In the genomic region with DNA sequence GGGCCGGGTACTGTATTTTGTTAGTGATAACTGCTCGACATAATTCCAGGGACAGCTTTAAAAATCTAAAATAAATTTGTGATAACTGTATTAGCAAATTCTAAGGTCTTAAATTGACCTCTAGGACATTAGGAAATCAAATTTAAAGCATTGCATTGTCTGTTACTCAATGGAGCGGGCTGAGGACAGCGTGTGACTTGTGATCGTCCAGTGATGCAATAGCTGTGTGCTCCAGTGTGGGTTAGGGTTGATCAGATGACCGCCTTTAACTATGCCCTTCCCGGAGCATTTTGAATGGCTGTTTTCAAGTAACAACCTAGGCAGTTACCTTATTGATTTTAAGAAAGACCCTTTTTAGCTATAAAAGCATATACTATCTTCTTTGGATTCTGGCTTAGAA, we compare ENCODE assay signal across 18 mouse cellular contexts. TPM values are rescaled to one million over a fixed set of nuclear protein-coding genes. Genes with fewer than 3 reads are reported as not detected.
DNase-seq lines count a peak whose midpoint lies in the region; ATAC-seq and TF ChIP-seq lines count a peak whose summit lies in the region.
"Had no signal": no experiment of that assay in that cellular context is flagged by ENCODE, and none has a peak within 500 bp of the region (broad histone marks: within the 10 kb centered on the region; RNA-seq: fewer than 3 reads in every experiment).

No protein-coding gene starts in this region.

- peak; percentile 79 for ATAC-seq in liver, embryonic 16.5 days (ENCODE audit: low read depth)
- ATAC-seq: activated CD4-positive, CD25-positive, alpha-beta regulatory T cell, adult 4 months; CD4-positive, CD25-positive, alpha-beta regulatory T cell, adult 4 months; forebrain, embryonic 16.5 days; intestine, embryonic 15.5 days had no signal

- WGBS in heart, adult 2 months: 52% methylated on average over 7 of the region's 7 CpGs
- 60% methylated on average over 7 of the region's 7 CpGs for WGBS in liver, embryonic 16.5 days (ENCODE audit: insufficient replicate concordance)

- DNase-seq in heart, adult 2 months: no peak
- no peak for DNase-seq in heart, postnatal 25 days (ENCODE audit: low spot score)
- peak; percentile 79 for DNase-seq in adipocyte (ENCODE audit: low spot score)
- peak; percentile 34 for DNase-seq in brain, adult 2 months (ENCODE audit: low read depth, low spot score)
- no peak for DNase-seq in frontal cortex, adult 2 months (ENCODE audit: extremely low spot score in 1 of 2, low spot score in 1 of 2)
- no peak for DNase-seq in urinary bladder, postnatal 36 days (ENCODE audit: low spot score in 2 of 2)
- DNase-seq in urinary bladder, adult 18-20 months (ENCODE audit: low spot score in 2 of 2): no peak
- DNase-seq: cerebellum, adult 11-12 months; kidney, postnatal 10 days; thymus, postnatal 25 days had no signal

- H3K9ac ChIP-seq in heart, adult 2 months (ENCODE audit: low read depth, low read length): no peak overlapping the region
- H3K9ac ChIP-seq in liver, embryonic 16.5 days (ENCODE audit: low read depth, low read length): no peak overlapping the region
- H3K9ac ChIP-seq: intestine, embryonic 15.5 days; limb, embryonic 12.5 days had no signal

- peaks cover 55% of the 10 kb centered on the region for H3K36me3 ChIP-seq in heart, adult 2 months (ENCODE audit: control insufficient read depth, insufficient read depth, low read length)
- no peaks in the 10 kb centered on the region for H3K36me3 ChIP-seq in liver, embryonic 16.5 days (ENCODE audit: control insufficient read depth, insufficient read depth)
- H3K36me3 ChIP-seq: intestine, embryonic 15.5 days had no signal

- peaks cover 25% of the 10 kb centered on the region for H3K4me1 ChIP-seq in heart, adult 2 months (ENCODE audit: control insufficient read depth, insufficient read depth, low read length)
- H3K4me1 ChIP-seq in liver, embryonic 16.5 days (ENCODE audit: control insufficient read depth, low read depth, low read length): peaks cover 2% of the 10 kb centered on the region
- H3K4me1 ChIP-seq: intestine, embryonic 15.5 days had no signal

- TF ChIP-seq POLR2A in heart, adult 2 months (IDR thresholded peaks at IDR 0.05; ENCODE audit: insufficient read depth, low read depth, low read length): no peak

- intact Hi-C loops in heart, adult 2 months (cut with DNase I): no loop called here
- intact Hi-C loops in heart, postnatal 25 days (cut with DNase I): no loop called here

- no peaks in the 10 kb centered on the region for H3K27me3 ChIP-seq in heart, adult 2 months (ENCODE audit: control insufficient read depth, insufficient read depth, low read length)
- H3K27me3 ChIP-seq in liver, embryonic 16.5 days (ENCODE audit: control insufficient read depth, insufficient read depth, low read depth, low read length): no peaks in the 10 kb centered on the region
- H3K27me3 ChIP-seq: intestine, embryonic 15.5 days; limb, embryonic 12.5 days had no signal

- H3K9me3 ChIP-seq in liver, embryonic 16.5 days (replicated peaks; ENCODE audit: control insufficient read depth, low read length): no peaks in the 10 kb centered on the region
- H3K9me3 ChIP-seq: intestine, embryonic 15.5 days; limb, embryonic 12.5 days had no signal

- H3K4me3 ChIP-seq in heart, adult 2 months: no peak overlapping the region
- H3K4me3 ChIP-seq in liver, embryonic 16.5 days (ENCODE audit: low read depth, low read length): no peak overlapping the region
- H3K4me3 ChIP-seq: intestine, embryonic 15.5 days; limb, embryonic 12.5 days had no signal

- no peak for TF ChIP-seq CTCF in heart, adult 2 months (IDR thresholded peaks at IDR 0.05)

- H3K4me2 ChIP-seq in liver, embryonic 16.5 days (ENCODE audit: low read depth, low read length): no peak overlapping the region
- H3K4me2 ChIP-seq: intestine, embryonic 15.5 days; limb, embryonic 12.5 days had no signal

- 0 out of 2 replicates have a peak, but pooled peaks have one; percentile 79 for TF ChIP-seq EP300 in heart, adult 2 months (IDR thresholded peaks at IDR 0.05; ENCODE audit: insufficient read depth, low read depth, low read length)

- peak overlapping the region; percentile 74 for H3K27ac ChIP-seq in heart, adult 2 months
- H3K27ac ChIP-seq in liver, embryonic 16.5 days (ENCODE audit: low read length): no peak overlapping the region
- H3K27ac ChIP-seq: intestine, embryonic 15.5 days; limb, embryonic 12.5 days had no signal

- peaks cover 8% of the 10 kb centered on the region for H3K79me2 ChIP-seq in heart, adult 2 months (replicated peaks; ENCODE audit: control insufficient read depth, insufficient read depth, low read length)

RNA-seq across cellular contexts. Expression of gene E130114P18Rik, which starts 36.6 kb away (rescaled TPM):
- not detected for total RNA-seq in heart, adult 2 months (2021)
- 0.15 TPM in 1 of 2 replicates, not detected in the other for polyA plus RNA-seq in heart, adult 2 months (2012; rRNA removed)
- not detected for total RNA-seq in heart, postnatal 25 days (2021)
- polyA plus RNA-seq in liver, embryonic 16.5 days (2015; fragmentation: Nextera tagmentation; extraction: Ambion mirVana): 0.08 TPM in 1 of 2 replicates, not detected in the other
- 14.7 and 22.6 TPM in 2 replicates for polyA plus RNA-seq in frontal cortex, adult 2 months (2012; rRNA removed)
- total RNA-seq: hematopoietic stem cell, adult 5-6 weeks; neutrophil, adult 5-6 weeks had no signal
- polyA plus RNA-seq: activated CD4-positive, CD25-positive, alpha-beta regulatory T cell, adult 4 months; CD4-positive, CD25-positive, alpha-beta regulatory T cell, adult 4 months had no signal

RNA-seq across cellular contexts. Expression of gene Nfia, which starts 42.0 kb away (rescaled TPM):
- 100 to 1,000 TPM; 126 to 128 TPM for total RNA-seq in heart, adult 2 months (2021)
- polyA plus RNA-seq in heart, adult 2 months (2012; rRNA removed): 70.3 and 75.6 TPM in 2 replicates
- 100 to 1,000 TPM; 134 to 149 TPM for total RNA-seq in heart, postnatal 25 days (2021)
- 4.2 and 5.7 TPM in 2 replicates for polyA plus RNA-seq in liver, embryonic 16.5 days (2015; fragmentation: Nextera tagmentation; extraction: Ambion mirVana)
- polyA plus RNA-seq in frontal cortex, adult 2 months (2012; rRNA removed): 20.4 and 24.3 TPM in 2 replicates

Comparison
In these comparisons a context has a peak if more than half of its experiments do, and no peak if none do; other contexts are left out.
1. DNase-seq: peak in adipocyte (single experiment) and brain, adult 2 months (single experiment); none in heart, adult 2 months (0 of 2), heart, postnatal 25 days (single experiment), frontal cortex, adult 2 months (0 of 2), urinary bladder, postnatal 36 days (0 of 2) and urinary bladder, adult 18-20 months (0 of 2).
2. RNA of gene E130114P18Rik, which starts 36.6 kb away (polyA plus RNA-seq): 14.7 to 22.6 TPM in frontal cortex, adult 2 months; 0.08 TPM in liver, embryonic 16.5 days and 0.15 TPM in heart, adult 2 months; every median in the first group is over 10 times any median in the second.